In the genomic region with DNA sequence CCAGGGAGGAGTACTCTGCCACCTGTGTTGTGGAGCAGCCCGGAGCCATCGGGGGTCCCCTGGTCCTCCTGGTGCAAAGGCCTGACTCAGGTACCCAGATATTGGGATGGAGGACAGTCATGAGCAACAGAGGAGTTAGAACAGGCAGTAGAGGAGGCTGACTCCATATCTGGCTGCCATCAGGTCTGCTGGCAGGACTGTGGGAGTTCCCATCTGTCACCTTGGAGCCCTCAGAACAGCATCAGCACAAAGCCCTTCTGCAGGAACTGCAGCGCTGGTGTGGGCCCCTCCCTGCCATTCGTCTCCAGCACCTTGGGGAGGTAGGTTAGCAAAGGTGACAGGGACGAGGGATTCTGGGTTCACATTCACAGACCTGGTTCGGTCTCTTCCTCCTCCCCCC, we compare ENCODE assay signal across 16 mouse cellular contexts. TPM values are rescaled to one million over a fixed set of nuclear protein-coding genes. Genes with fewer than 3 reads are reported as not detected.
DNase-seq lines count a peak whose midpoint lies in the region; ATAC-seq lines count a peak whose summit lies in the region.
"Had no signal": no experiment of that assay in that cellular context is flagged by ENCODE, and none has a peak within 500 bp of the region (broad histone marks: within the 10 kb centered on the region; RNA-seq: fewer than 3 reads in every experiment).

No protein-coding gene starts in this region.

- peaks cover 35% of the 10 kb centered on the region for H3K36me3 ChIP-seq in limb, embryonic 12.5 days
- peaks cover 51% of the 10 kb centered on the region for H3K36me3 ChIP-seq in limb, embryonic 10.5 days

- H3K27ac ChIP-seq in limb, embryonic 12.5 days: no peak overlapping the region
- no peak overlapping the region for H3K27ac ChIP-seq in limb, embryonic 10.5 days
- H3K27ac ChIP-seq: liver, embryonic 14.5 days; stomach, postnatal 0 days had no signal

- H3K4me2 ChIP-seq in limb, embryonic 12.5 days: no peak overlapping the region
- H3K4me2 ChIP-seq: midbrain, embryonic 11.5 days had no signal

- DNase-seq in limb, embryonic 10.5 days (ENCODE audit: low spot score): no peak
- DNase-seq in cerebellum, adult 8-10 months: peak; percentile 67
- DNase-seq in cerebellum, postnatal 36 days: peak; percentile 61 to 69
- peak; percentile 69 to 70 for DNase-seq in layer of hippocampus, postnatal 36 days
- DNase-seq in gastrocnemius, adult 18-20 months (ENCODE audit: low spot score): no peak
- no peak for DNase-seq in urinary bladder, postnatal 25 days (ENCODE audit: low spot score)
- DNase-seq: adrenal gland, adult 2 months; gastrocnemius, postnatal 25 days; kidney, adult 8-10 months; kidney, postnatal 36 days; retina, postnatal 1 day had no signal

- H3K9ac ChIP-seq in limb, embryonic 12.5 days (replicated peaks): 0 out of 2 replicates have a peak overlapping the region, but pooled peaks have one; percentile 23
- H3K9ac ChIP-seq: liver, embryonic 14.5 days had no signal

- no peak for ATAC-seq in limb, embryonic 12.5 days (ENCODE audit: insufficient number of reproducible peaks, insufficient read depth, low FRiP score, low TSS enrichment, low read depth)
- ATAC-seq: inflammation-experienced regulatory T-cells, adult 6 months had no signal

- H3K4me3 ChIP-seq in limb, embryonic 12.5 days (replicated peaks): no peak overlapping the region
- no peak overlapping the region for H3K4me3 ChIP-seq in limb, embryonic 10.5 days

- 88% methylated on average over 6 of the region's 6 CpGs for WGBS in limb, embryonic 12.5 days
- 91% methylated on average over 6 of the region's 6 CpGs for WGBS in limb, embryonic 10.5 days

- peaks cover 24% of the 10 kb centered on the region for H3K27me3 ChIP-seq in limb, embryonic 12.5 days
- H3K27me3 ChIP-seq in limb, embryonic 10.5 days (ENCODE audit: low read depth, poor library complexity, severe bottlenecking): peaks cover 27% of the 10 kb centered on the region

- H3K9me3 ChIP-seq in limb, embryonic 12.5 days: no peaks in the 10 kb centered on the region
- no peaks in the 10 kb centered on the region for H3K9me3 ChIP-seq in limb, embryonic 10.5 days (replicated peaks)

- peaks cover 8% of the 10 kb centered on the region for H3K4me1 ChIP-seq in limb, embryonic 12.5 days (replicated peaks)
- H3K4me1 ChIP-seq in limb, embryonic 10.5 days: peaks cover 17% of the 10 kb centered on the region

RNA-seq across cellular contexts. Expression of a gene that starts 4.0 kb away (rescaled TPM):
- polyA plus RNA-seq in limb, embryonic 12.5 days (2016; fragmentation: Nextera tagmentation; extraction: Ambion mirVana): 1.5 and 2.0 TPM in 2 replicates
- polyA plus RNA-seq in limb, embryonic 10.5 days (2016; fragmentation: Nextera tagmentation; extraction: Ambion mirVana): 2.2 TPM in 2 replicates
- total RNA-seq in layer of hippocampus, postnatal 36 days (2021): 1 to 10 TPM; 4.9 to 5.2 TPM
- total RNA-seq in gastrocnemius, adult 18-20 months (2021): 1 to 10 TPM; 1.1 to 1.6 TPM

RNA-seq across cellular contexts. Expression of a gene that starts 10.0 kb away (rescaled TPM):
- polyA plus RNA-seq in limb, embryonic 12.5 days (2016; fragmentation: Nextera tagmentation; extraction: Ambion mirVana): 22.1 and 23.5 TPM in 2 replicates
- 33.0 and 33.5 TPM in 2 replicates for polyA plus RNA-seq in limb, embryonic 10.5 days (2016; fragmentation: Nextera tagmentation; extraction: Ambion mirVana)
- total RNA-seq in layer of hippocampus, postnatal 36 days (2021): 1 to 10 TPM; 3.0 to 3.7 TPM
- under 1 TPM; 0.80 to 0.88 TPM for total RNA-seq in gastrocnemius, adult 18-20 months (2021)

RNA-seq across cellular contexts. Expression of a gene that starts 10.0 kb away (rescaled TPM):
- polyA plus RNA-seq in limb, embryonic 12.5 days (2016; fragmentation: Nextera tagmentation; extraction: Ambion mirVana): 39.1 and 40.8 TPM in 2 replicates
- polyA plus RNA-seq in limb, embryonic 10.5 days (2016; fragmentation: Nextera tagmentation; extraction: Ambion mirVana): 40.8 and 42.3 TPM in 2 replicates
- total RNA-seq in layer of hippocampus, postnatal 36 days (2021): 10 to 100 TPM; 12.7 to 14.2 TPM
- total RNA-seq in gastrocnemius, adult 18-20 months (2021): 1 to 10 TPM; 3.7 to 4.7 TPM

RNA-seq across cellular contexts. Expression of a gene that starts 59.7 kb away (rescaled TPM):
- polyA plus RNA-seq in limb, embryonic 12.5 days (2016; fragmentation: Nextera tagmentation; extraction: Ambion mirVana): 0.58 and 0.70 TPM in 2 replicates
- polyA plus RNA-seq in limb, embryonic 10.5 days (2016; fragmentation: Nextera tagmentation; extraction: Ambion mirVana): 0.59 and 0.68 TPM in 2 replicates
- 10 to 100 TPM; 17.6 to 18.5 TPM for total RNA-seq in layer of hippocampus, postnatal 36 days (2021)
- total RNA-seq in gastrocnemius, adult 18-20 months (2021): under 1 TPM; 0.07 to 0.19 TPM

Comparison
In these comparisons a context has a peak if more than half of its experiments do, and no peak if none do; other contexts are left out.
1. DNase-seq: peak in cerebellum, adult 8-10 months (single experiment), cerebellum, postnatal 36 days (2 of 2) and layer of hippocampus, postnatal 36 days (2 of 2); none in limb, embryonic 10.5 days (single experiment), gastrocnemius, adult 18-20 months (single experiment) and urinary bladder, postnatal 25 days (single experiment).